Mouse (Mus musculus) Muller cell, postnatal 12 days (primary cell): ENCODE results near the gene Olfr512.

Experiments
- DNase-seq: peaks from one replicate; pipeline ENCODE4 v3.0.0-alpha.2; 2015; ENCODE audit errors: inconsistent ontology term

The Olfr512 gene

DNA sequence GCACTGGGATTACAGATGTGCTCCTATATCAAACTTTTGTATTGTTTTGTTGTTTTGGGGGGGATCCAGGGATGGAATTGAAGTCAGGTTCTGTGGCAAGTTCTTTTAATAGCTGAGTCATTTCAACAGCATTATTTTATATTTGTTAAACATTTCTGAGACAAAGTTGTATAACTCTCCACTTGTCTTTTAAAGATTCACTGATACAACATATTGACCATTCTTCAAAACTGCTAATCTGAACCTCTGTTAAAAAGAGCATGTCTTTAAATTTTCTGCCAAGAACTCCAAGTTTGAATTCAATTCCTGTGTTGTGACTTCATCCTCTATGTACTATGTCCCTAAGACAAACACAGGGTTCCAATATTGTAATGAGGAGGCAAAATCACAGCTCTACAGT lies at the start of gene Olfr512:
TSS of gene Olfr512 (plus strand) at position 301 of the 400 bp plus-strand sequence.
- no peak for DNase-seq

DNA sequence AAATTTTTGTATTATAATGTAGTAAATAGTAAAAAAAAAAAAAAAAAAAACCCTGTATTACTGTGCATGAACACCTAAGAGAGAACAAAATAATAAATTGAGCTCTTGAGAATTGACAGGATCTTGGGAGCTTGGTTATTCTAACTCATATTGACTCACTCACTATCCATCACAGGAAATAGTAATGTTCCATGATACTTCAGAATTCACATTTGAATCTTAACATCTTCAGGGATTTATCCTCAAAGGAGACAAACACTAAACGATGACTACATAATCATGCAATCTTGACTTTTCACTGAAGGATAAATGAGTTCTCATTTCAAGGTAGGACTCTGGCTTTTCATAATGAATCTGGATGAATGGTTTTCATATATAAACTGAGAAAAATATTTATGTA lies 47.0 kb upstream of the Olfr512 start, which contains the start of gene Olfr510:
TSS of gene Olfr510 (plus strand) at position 301 of the 400 bp plus-strand sequence.
- DNase-seq = no peak

DNA sequence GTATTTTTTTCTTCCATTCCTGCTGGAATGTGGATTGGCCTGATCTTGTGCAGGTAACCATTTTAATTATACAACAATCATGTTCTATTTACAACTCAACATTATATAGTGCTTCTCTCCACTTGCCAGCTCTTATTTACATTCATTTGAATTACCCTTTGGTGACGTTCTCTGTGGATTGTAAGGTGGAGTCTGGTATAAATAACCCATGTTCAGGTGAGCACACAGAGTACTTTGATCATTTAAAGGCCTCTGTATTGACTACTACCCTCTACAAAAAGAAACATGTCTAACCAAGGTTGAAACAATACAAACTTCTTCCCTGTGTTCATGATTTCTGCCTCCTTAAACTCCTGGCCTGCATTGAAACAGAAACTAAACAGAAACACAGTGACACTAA lies 42.1 kb upstream of the Olfr512 start:
- DNase-seq = no peak

DNA sequence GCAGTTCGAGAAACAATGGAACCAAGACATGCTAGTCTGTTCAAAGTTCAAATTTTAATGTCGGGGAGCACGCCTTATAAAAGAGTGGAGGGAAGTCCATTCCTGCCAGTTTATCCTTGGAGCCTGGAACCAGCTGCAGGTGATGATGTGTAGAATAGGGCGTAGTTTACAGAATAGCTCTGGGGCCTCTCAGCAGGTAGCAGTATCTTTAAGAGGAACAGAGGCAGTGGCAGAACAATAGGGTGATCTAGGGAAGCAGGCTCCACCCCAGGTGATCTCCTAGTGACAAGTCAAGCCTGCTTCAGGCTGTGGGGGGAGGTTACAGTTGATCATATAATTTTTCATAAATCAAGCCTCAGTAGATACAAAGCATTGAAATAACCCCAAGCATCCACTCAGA lies 34.2 kb upstream of the Olfr512 start:
- DNase-seq = no peak

DNA sequence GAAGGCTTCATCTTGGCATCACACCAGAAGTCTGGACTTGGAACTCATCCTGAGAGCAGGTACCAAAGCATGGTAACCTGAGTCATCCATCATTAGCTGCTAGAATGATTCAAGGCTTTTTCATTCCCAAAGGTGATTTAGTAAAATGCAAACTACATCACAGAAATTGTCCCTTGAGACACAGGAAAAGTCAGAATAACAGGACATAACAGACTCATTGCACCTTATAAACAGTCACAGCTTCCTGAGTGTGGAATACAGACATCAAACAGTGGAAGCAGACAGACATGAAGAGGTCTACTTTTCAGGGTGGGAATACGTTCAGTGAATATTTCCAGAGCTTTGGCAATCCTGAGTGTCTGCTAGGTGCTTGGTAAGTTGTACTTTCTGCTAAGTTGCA lies 37.6 kb downstream of the Olfr512 start, which contains the start of gene Olfr513:
TSS of gene Olfr513 (plus strand) at position 301 of the 400 bp plus-strand sequence.
- DNase-seq = no peak

DNA sequence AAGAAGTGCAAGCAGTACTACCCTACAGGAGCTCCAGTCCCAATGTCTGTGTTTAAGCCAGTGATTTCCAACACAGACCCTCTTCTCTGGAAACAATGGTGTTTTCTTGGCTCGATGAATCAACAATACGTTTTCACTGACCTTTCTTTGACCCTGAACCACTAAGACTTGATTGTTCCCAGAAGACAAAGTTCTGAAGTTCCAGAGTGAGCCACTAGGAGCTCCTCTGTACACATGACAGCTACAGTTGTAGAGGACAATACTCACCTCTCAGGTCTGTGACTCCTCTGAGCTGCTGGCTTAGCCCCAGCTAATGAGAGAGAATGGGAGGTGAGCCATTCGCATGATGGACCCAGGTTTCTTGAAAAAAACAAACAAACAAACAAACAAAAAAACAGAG lies 47.3 kb downstream of the Olfr512 start:
- DNase-seq = no peak
